28 mouse cellular contexts compared by ENCODE assay signal in genomic region chr2:178420576-178420975, GRCm38 (mm10). TPM values are rescaled to one million over a fixed set of nuclear protein-coding genes. Genes with fewer than 3 reads are reported as not detected.
DNase-seq lines count a peak whose midpoint lies in the region; ATAC-seq and TF ChIP-seq lines count a peak whose summit lies in the region.
"Had no signal": no experiment of that assay in that cellular context is flagged by ENCODE, and none has a peak within 500 bp of the region (broad histone marks: within the 10 kb centered on the region; RNA-seq: fewer than 3 reads in every experiment).

No protein-coding gene starts in this region.

- peaks cover 32% of the 10 kb centered on the region for H3K36me3 ChIP-seq in heart, embryonic 10.5 days
- H3K36me3 ChIP-seq in stomach, postnatal 0 days (ENCODE audit: control insufficient read depth, insufficient read depth, low read length), result no peaks in the 10 kb centered on the region
- H3K36me3 ChIP-seq: embryonic facial prominence, embryonic 15.5 days; forebrain, embryonic 15.5 days; midbrain, embryonic 13.5 days had no signal

- H3K4me2 ChIP-seq in stomach, postnatal 0 days (replicated peaks; ENCODE audit: low read depth), result no peak overlapping the region
- H3K4me2 ChIP-seq: embryonic facial prominence, embryonic 15.5 days; forebrain, embryonic 15.5 days; hindbrain, embryonic 13.5 days; lung, embryonic 15.5 days; midbrain, embryonic 13.5 days had no signal

- no peaks in the 10 kb centered on the region for H3K27me3 ChIP-seq in heart, embryonic 10.5 days (ENCODE audit: insufficient read depth, poor library complexity, severe bottlenecking)
- H3K27me3 ChIP-seq in stomach, postnatal 0 days (ENCODE audit: control insufficient read depth, insufficient read depth, low read length), result no peaks in the 10 kb centered on the region
- H3K27me3 ChIP-seq: embryonic facial prominence, embryonic 15.5 days; forebrain, embryonic 15.5 days; hindbrain, embryonic 13.5 days; lung, embryonic 15.5 days; megakaryocyte, embryonic 14.5 days had no signal

- no peak overlapping the region for H3K4me3 ChIP-seq in heart, embryonic 10.5 days
- no peak overlapping the region for H3K4me3 ChIP-seq in left cerebral cortex, adult 2 months
- no peak overlapping the region for H3K4me3 ChIP-seq in stomach, postnatal 0 days (ENCODE audit: low read depth, low read length)
- H3K4me3 ChIP-seq: embryonic facial prominence, embryonic 15.5 days; forebrain, embryonic 15.5 days; hindbrain, embryonic 13.5 days; lung, embryonic 15.5 days; midbrain, embryonic 13.5 days had no signal

- no peak for DNase-seq in heart, embryonic 10.5 days (ENCODE audit: low spot score)
- no peak for DNase-seq in heart, adult 18-20 months
- peak; percentile 8 to 10 for DNase-seq in left cerebral cortex, adult 2 months (ENCODE audit: extremely low spot score in 1 of 2, low spot score in 2 of 2)
- DNase-seq in left cerebral cortex, postnatal 25 days (ENCODE audit: low spot score in 2 of 2), result no peak
- DNase-seq in spleen, postnatal 4 days (ENCODE audit: low spot score in 2 of 2), result peak; percentile 9 to 55
- no peak for DNase-seq in spleen, postnatal 36 days (ENCODE audit: low spot score in 2 of 2)
- DNase-seq in stomach, postnatal 0 days (ENCODE audit: low spot score), result peak; percentile 12
- DNase-seq: adrenal gland, postnatal 14 days; cerebellum, adult 9-10 months; gastrocnemius, postnatal 14 days; kidney, adult 11 months; lung, postnatal 36 days; retina, postnatal 1 day; spleen, adult 18-20 months; thymus, adult 2 months had no signal

- H3K4me1 ChIP-seq in heart, embryonic 10.5 days, result peaks cover 58% of the 10 kb centered on the region
- no peaks in the 10 kb centered on the region for H3K4me1 ChIP-seq in stomach, postnatal 0 days (replicated peaks; ENCODE audit: control insufficient read depth, insufficient read depth)
- H3K4me1 ChIP-seq: embryonic facial prominence, embryonic 15.5 days; forebrain, embryonic 15.5 days had no signal

- no peak overlapping the region for H3K9ac ChIP-seq in stomach, postnatal 0 days (ENCODE audit: low read length)
- H3K9ac ChIP-seq: embryonic facial prominence, embryonic 15.5 days; forebrain, embryonic 15.5 days; hindbrain, embryonic 13.5 days; liver, embryonic 14.5 days; lung, embryonic 15.5 days; midbrain, embryonic 13.5 days had no signal

- intact Hi-C loops in left cerebral cortex, adult 2 months (cut with DNase I), result loop anchor here (10.0 kb wide), 1 partner anchor 244 kb away; no protein-coding TSS in a partner anchor
- intact Hi-C loops in left cerebral cortex, postnatal 25 days (cut with DNase I), result loop anchor here (10.0 kb wide), 2 partner anchors 244 to 1454 kb away; no protein-coding TSS in a partner anchor

- H3K9me3 ChIP-seq in heart, embryonic 10.5 days, result no peaks in the 10 kb centered on the region
- H3K9me3 ChIP-seq in stomach, postnatal 0 days (ENCODE audit: control insufficient read depth, low read length), result no peaks in the 10 kb centered on the region
- H3K9me3 ChIP-seq: embryonic facial prominence, embryonic 15.5 days; forebrain, embryonic 15.5 days; hindbrain, embryonic 13.5 days; lung, embryonic 15.5 days; megakaryocyte, embryonic 14.5 days; midbrain, embryonic 13.5 days had no signal

- no peak for TF ChIP-seq CTCF in left cerebral cortex, adult 2 months (IDR thresholded peaks at IDR 0.05)
- no peak for TF ChIP-seq CTCF in stomach, postnatal 0 days (IDR thresholded peaks at IDR 0.05; ENCODE audit: low read depth)

- H3K27ac ChIP-seq in heart, embryonic 10.5 days, result peak overlapping the region; percentile 84
- no peak overlapping the region for H3K27ac ChIP-seq in left cerebral cortex, adult 2 months
- H3K27ac ChIP-seq in stomach, postnatal 0 days (replicated peaks), result no peak overlapping the region
- H3K27ac ChIP-seq: embryonic facial prominence, embryonic 15.5 days; forebrain, embryonic 15.5 days; hindbrain, embryonic 13.5 days; kidney, postnatal 0 days; liver, embryonic 14.5 days; lung, embryonic 15.5 days; midbrain, embryonic 13.5 days had no signal

- no peak for ATAC-seq in stomach, postnatal 0 days (ENCODE audit: low FRiP score, low TSS enrichment)
- ATAC-seq: CD4-positive, CD25-positive, alpha-beta regulatory T cell, adult 4 months; forebrain, embryonic 15.5 days; midbrain, embryonic 13.5 days had no signal

- TF ChIP-seq EP300 in stomach, postnatal 0 days (optimal IDR thresholded peaks at IDR 0.05), result no peak

- WGBS in heart, embryonic 10.5 days, result 53% methylated on average over 9 of the region's 9 CpGs
- WGBS in stomach, postnatal 0 days, result 86% methylated on average over 9 of the region's 9 CpGs

RNA-seq across cellular contexts. Expression of gene Fam217b, which starts 6.3 kb away (rescaled TPM):
- 6.6 TPM in 2 replicates for polyA plus RNA-seq in heart, embryonic 10.5 days (2016; fragmentation: Nextera tagmentation; extraction: Ambion mirVana)
- 10 to 100 TPM in 1 of 2 experiments, 1 to 10 TPM in 1; 9.1 to 11.4 TPM for total RNA-seq in heart, adult 18-20 months (2021)
- 10 to 100 TPM; 55.1 to 60.2 TPM for total RNA-seq in left cerebral cortex, adult 2 months (2021)
- total RNA-seq in left cerebral cortex, postnatal 25 days (2021), result 10 to 100 TPM; 51.1 to 54.2 TPM
- 2.9 and 3.6 TPM in 2 replicates for polyA plus RNA-seq in stomach, postnatal 0 days (2015; fragmentation: Nextera tagmentation; extraction: Ambion mirVana)

RNA-seq across cellular contexts. Expression of gene Ppp1r3d, which starts 6.3 kb away (rescaled TPM):
- 14.6 and 20.4 TPM in 2 replicates for polyA plus RNA-seq in heart, embryonic 10.5 days (2016; fragmentation: Nextera tagmentation; extraction: Ambion mirVana)
- total RNA-seq in heart, adult 18-20 months (2021), result 10 to 100 TPM; 10.0 to 10.1 TPM
- total RNA-seq in left cerebral cortex, adult 2 months (2021), result 1 to 10 TPM; 7.6 to 8.1 TPM
- total RNA-seq in left cerebral cortex, postnatal 25 days (2021), result 1 to 10 TPM; 9.8 to 10.0 TPM
- polyA plus RNA-seq in stomach, postnatal 0 days (2015; fragmentation: Nextera tagmentation; extraction: Ambion mirVana), result 2.8 and 3.3 TPM in 2 replicates
- polyA plus RNA-seq: CD4-positive, CD25-positive, alpha-beta regulatory T cell, adult 4 months had no signal

RNA-seq across cellular contexts. Expression of gene Cdh26, which starts 9.8 kb away (rescaled TPM):
- polyA plus RNA-seq in heart, embryonic 10.5 days (2016; fragmentation: Nextera tagmentation; extraction: Ambion mirVana), result 0.05 and 0.23 TPM in 2 replicates
- under 1 TPM in 1 of 2 experiments, not detected in 1; 0.44 TPM for total RNA-seq in heart, adult 18-20 months (2021)
- under 1 TPM; 0.16 to 0.36 TPM for total RNA-seq in left cerebral cortex, adult 2 months (2021)
- under 1 TPM in 1 of 2 experiments, not detected in 1; 0.37 TPM for total RNA-seq in left cerebral cortex, postnatal 25 days (2021)
- polyA plus RNA-seq in stomach, postnatal 0 days (2015; fragmentation: Nextera tagmentation; extraction: Ambion mirVana), result 0.38 and 0.39 TPM in 2 replicates
- total RNA-seq: adrenal gland, postnatal 14 days; gastrocnemius, postnatal 14 days; heart, adult 8-10 months; heart, postnatal 25 days; monocyte, adult 5-6 weeks had no signal
- polyA plus RNA-seq: CD4-positive, CD25-positive, alpha-beta regulatory T cell, adult 4 months had no signal

RNA-seq across cellular contexts. Expression of gene Sycp2, which starts 13.1 kb away (rescaled TPM):
- polyA plus RNA-seq in heart, embryonic 10.5 days (2016; fragmentation: Nextera tagmentation; extraction: Ambion mirVana), result 0.06 and 0.18 TPM in 2 replicates
- 1 to 10 TPM in 1 of 2 experiments, under 1 TPM in 1; 0.67 to 1.1 TPM for total RNA-seq in heart, adult 18-20 months (2021)
- 1 to 10 TPM; 1.1 to 1.4 TPM for total RNA-seq in left cerebral cortex, adult 2 months (2021)
- 1 to 10 TPM; 1.2 to 1.5 TPM for total RNA-seq in left cerebral cortex, postnatal 25 days (2021)
- polyA plus RNA-seq in stomach, postnatal 0 days (2015; fragmentation: Nextera tagmentation; extraction: Ambion mirVana), result 0.02 TPM in 1 of 2 replicates, not detected in the other
- total RNA-seq: adrenal gland, postnatal 14 days; monocyte, adult 5-6 weeks had no signal
- polyA plus RNA-seq: CD4-positive, CD25-positive, alpha-beta regulatory T cell, adult 4 months; embryonic facial prominence, embryonic 15.5 days; large intestine, adult 2 months; lung, embryonic 15.5 days; thymus, adult 2 months had no signal

Comparison
In these comparisons a context has a peak if more than half of its experiments do, and no peak if none do; other contexts are left out.
1. DNase-seq: peak in left cerebral cortex, adult 2 months (2 of 2), spleen, postnatal 4 days (2 of 2) and stomach, postnatal 0 days (single experiment); none in heart, embryonic 10.5 days (single experiment), heart, adult 18-20 months (0 of 2), left cerebral cortex, postnatal 25 days (0 of 2) and spleen, postnatal 36 days (0 of 2).
2. RNA of gene Fam217b, which starts 6.3 kb away (total RNA-seq): 55.1 to 60.2 TPM in left cerebral cortex, adult 2 months and 51.1 to 54.2 TPM in left cerebral cortex, postnatal 25 days; 9.1 to 11.4 TPM in heart, adult 18-20 months; every median in the first group is over 4 times any median in the second.